Mouse (Mus musculus) liver, adult 2 months (tissue): ENCODE measurements around the gene Snx20.

Experiments
- CTCF ChIP-seq: fragments of 200-500 bp; IDR thresholded peaks from 2 replicates; pipeline ENCODE4 v1.5.1; 2011; ENCODE audit warnings: low read depth, low read length, control low read depth
- POLR2A ChIP-seq: fragments of 200-500 bp; IDR thresholded peaks from 2 replicates; pipeline ENCODE4 v1.6.1; 2011; ENCODE audit warnings: low read length, control low read depth; ENCODE audit not compliant: insufficient read depth; ENCODE audit errors: extremely low read depth

- TF ChIP-seq CTCF (no peak), POLR2A (no peak)
Observed at GRCm38 (mm10) chr8:88627265-88627991, 8.5 kb downstream of the Snx20 start.
